1 mouse cellular context compared by ENCODE assay signal in genomic region chr3:104992709-104993388, GRCm38 (mm10).
A peak's percentile ranks its signal among the peaks of the same experiment; 100 is the strongest.
TF ChIP-seq lines count a peak whose summit lies in the region.

No protein-coding gene starts in this region.

TF ChIP-seq in CH12.LX, 34 proteins besides CTCF, POLR2A, EP300 and RAD21 (continued from another document):
- TF ChIP-seq ZKSCAN1 (IDR thresholded peaks at IDR 0.05; ENCODE audit: borderline replicate concordance, low read depth, low read length) (no peak), TCF12 (IDR thresholded peaks at IDR 0.05; ENCODE audit: low read depth, low read length) (peak; percentile 55), POLR2AphosphoS2 (IDR thresholded peaks at IDR 0.05; ENCODE audit: low read depth, low read length) (no peak), MYC (IDR thresholded peaks at IDR 0.05; ENCODE audit: low read depth, low read length) (0 out of 2 replicates have a peak, but pooled peaks have one; percentile 30), MAX (IDR thresholded peaks at IDR 0.05; ENCODE audit: low read length) (no peak), TBP (conservative IDR thresholded peaks at IDR 0.05; ENCODE audit: low read depth, low read length) (no peak), ELF1 (IDR thresholded peaks at IDR 0.05; ENCODE audit: low read depth, low read length) (0 out of 2 replicates have a peak, but pooled peaks have one; percentile 15), CHD1 (IDR thresholded peaks at IDR 0.05; ENCODE audit: low read depth, low read length) (no peak), HCFC1 (IDR thresholded peaks at IDR 0.05; ENCODE audit: low read depth, low read length) (no peak), BHLHE40 (IDR thresholded peaks at IDR 0.05; ENCODE audit: low read depth, low read length) (no peak)
